Mouse (Mus musculus) intestine, embryonic 15.5 days (tissue): ENCODE measurements at regions not wholly inside any gene's neighbourhood (a gene's known extent, or its start where the extent isn't known, plus 50 kb on each side); places are given as distances from the start of the nearest gene placed in this dataset.
A peak's percentile ranks its signal among the peaks of the same experiment; 100 is the strongest.
"Not testable (repeated sequence)": the region's sequence is repeated elsewhere in the genome, so short reads cannot be mapped to it uniquely, and the experiment has no call there.

Experiments used
- ATAC-seq: fragments of 200-750 bp; cut with Nextera tagmentation; 2 replicates; pipeline ENCODE4 v1.8.0; 2017; ENCODE audit warnings: moderate TSS enrichment, moderate library complexity
- H3K27ac ChIP-seq: fragments of 300-500 bp; sonication (generic); 2 replicates; pipeline ENCODE4 v1.5.1; 2015; ENCODE audit warnings: mild to moderate bottlenecking, inconsistent platforms
- H3K27me3 ChIP-seq: fragments of 300-500 bp; sonication (generic); replicated peaks from 2 replicates; pipeline ENCODE4 v1.6.1; 2015; ENCODE audit warnings: inconsistent platforms
- H3K36me3 ChIP-seq: fragments of 300-500 bp; sonication (generic); 2 replicates; pipeline ENCODE4 v1.6.1; 2015; ENCODE audit warnings: inconsistent platforms
- H3K4me1 ChIP-seq: fragments of 300-500 bp; sonication (generic); replicated peaks from 2 replicates; pipeline ENCODE4 v1.6.1; 2015; ENCODE audit warnings: inconsistent platforms
- H3K4me2 ChIP-seq: fragments of 300-500 bp; sonication (generic); replicated peaks from 2 replicates; pipeline ENCODE4 v1.6.1; 2015; ENCODE audit warnings: mild to moderate bottlenecking, inconsistent platforms
- H3K4me3 ChIP-seq: fragments of 300-500 bp; sonication (generic); replicated peaks from 2 replicates; pipeline ENCODE4 v1.5.1; 2015; ENCODE audit warnings: inconsistent platforms
- H3K9ac ChIP-seq: fragments of 300-500 bp; sonication (generic); 2 replicates; pipeline ENCODE4 v1.6.1; 2015; ENCODE audit warnings: inconsistent platforms
- H3K9me3 ChIP-seq: fragments of 300-500 bp; sonication (generic); 2 replicates; pipeline ENCODE4 v1.6.1; 2016; ENCODE audit warnings: inconsistent platforms
- WGBS: fragments of 180-500 bp; shearing (Covaris S2); methylation state at CpG from one replicate; pipeline ENCODE4 v1.1.7; 2015; 5-methylcytosine and 5-hydroxymethylcytosine counted together

DNA sequence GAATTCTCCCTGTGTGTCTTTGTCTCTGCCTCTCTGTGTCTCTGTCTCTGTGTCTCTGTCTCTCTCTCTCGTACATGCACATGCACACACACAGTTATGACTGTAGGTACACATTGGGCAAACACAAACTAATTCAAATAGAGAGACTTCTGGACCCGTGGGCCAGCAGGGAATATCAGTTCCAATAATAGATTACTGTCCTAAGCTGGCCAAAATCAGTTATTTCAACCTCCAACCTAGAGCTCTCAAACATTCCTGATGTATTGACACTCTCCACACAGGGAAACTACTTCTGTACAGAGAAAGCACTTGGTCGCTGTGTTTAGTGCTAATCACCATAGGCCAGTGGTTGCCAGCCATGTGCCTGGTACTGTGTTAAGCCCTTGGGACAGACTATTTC lies 203.7 kb upstream of the Nectin1 start:
- 78% methylated on average over 3 of the region's 3 CpGs for WGBS
- Histone ChIP-seq H3K4me2 (no peak overlapping the region), H3K27ac (no peak overlapping the region), H3K9ac (no peak overlapping the region), H3K36me3 (no peaks in the 10 kb centered on the region), H3K4me3 (no peak overlapping the region), H3K4me1 (no peaks in the 10 kb centered on the region), H3K9me3 (no peaks in the 10 kb centered on the region), H3K27me3 (no peaks in the 10 kb centered on the region)
- ATAC-seq = no peak

DNA sequence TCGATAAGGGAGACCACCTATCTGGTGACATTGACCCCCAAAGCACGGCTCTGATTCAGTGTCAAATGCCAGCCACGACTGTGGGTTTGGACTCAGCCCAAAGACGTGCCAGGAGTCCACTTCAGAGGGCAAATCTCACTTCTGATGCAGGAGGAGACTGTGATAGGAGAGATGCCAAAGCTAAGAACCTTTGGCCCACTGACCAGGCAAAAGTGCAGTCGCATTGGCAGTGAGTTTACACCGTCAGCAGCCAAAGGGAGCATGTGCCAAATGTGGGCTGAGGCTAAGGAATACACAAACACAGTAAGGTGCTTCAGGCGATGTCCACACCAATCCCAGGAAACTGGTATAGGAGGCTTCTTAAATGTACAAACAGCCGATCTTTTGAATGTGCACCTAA lies 202.6 kb upstream of the Nectin1 start:
- Histone ChIP-seq H3K9me3 (no peaks in the 10 kb centered on the region), H3K4me2 (no peak overlapping the region), H3K9ac (no peak overlapping the region), H3K4me3 (no peak overlapping the region), H3K27ac (no peak overlapping the region), H3K4me1 (no peaks in the 10 kb centered on the region), H3K36me3 (no peaks in the 10 kb centered on the region), H3K27me3 (no peaks in the 10 kb centered on the region)
- WGBS = 94% methylated on average over 8 of the region's 8 CpGs
- no peak for ATAC-seq

DNA sequence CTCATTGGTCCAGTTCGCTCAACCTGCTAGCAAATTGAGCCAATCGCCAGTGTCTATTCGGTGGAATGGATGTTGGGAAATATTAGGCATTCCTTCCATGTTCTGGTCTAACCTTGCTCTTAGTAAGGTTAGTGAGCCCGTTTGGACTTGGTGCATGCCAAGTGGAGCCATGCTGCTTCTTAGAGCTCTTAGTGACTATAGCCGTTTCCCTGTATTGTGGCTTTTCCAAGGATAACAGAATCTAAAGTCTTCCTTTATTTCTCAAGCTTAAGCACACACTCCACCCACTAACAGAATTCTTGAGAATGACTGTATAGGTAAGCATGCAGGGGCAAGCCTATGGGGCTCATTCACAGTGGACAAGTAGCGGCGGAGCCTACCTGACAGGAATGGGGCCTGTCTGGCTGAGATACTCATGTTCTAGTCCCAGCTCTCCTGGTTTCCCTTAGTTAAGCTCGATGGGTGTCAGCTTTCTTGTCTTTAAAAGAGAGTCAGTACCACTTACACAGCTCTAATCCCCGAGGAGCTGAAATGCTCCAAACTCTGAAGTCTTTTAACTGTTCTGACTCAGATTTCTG lies 201.6 kb upstream of the Nectin1 start:
- Histone ChIP-seq H3K9me3 (no peaks in the 10 kb centered on the region), H3K4me3 (no peak overlapping the region), H3K36me3 (no peaks in the 10 kb centered on the region), H3K9ac (no peak overlapping the region), H3K27me3 (no peaks in the 10 kb centered on the region), H3K4me2 (no peak overlapping the region), H3K4me1 (no peaks in the 10 kb centered on the region), H3K27ac (no peak overlapping the region)
- 90% methylated on average over 9 of the region's 9 CpGs for WGBS
- ATAC-seq = no peak

DNA sequence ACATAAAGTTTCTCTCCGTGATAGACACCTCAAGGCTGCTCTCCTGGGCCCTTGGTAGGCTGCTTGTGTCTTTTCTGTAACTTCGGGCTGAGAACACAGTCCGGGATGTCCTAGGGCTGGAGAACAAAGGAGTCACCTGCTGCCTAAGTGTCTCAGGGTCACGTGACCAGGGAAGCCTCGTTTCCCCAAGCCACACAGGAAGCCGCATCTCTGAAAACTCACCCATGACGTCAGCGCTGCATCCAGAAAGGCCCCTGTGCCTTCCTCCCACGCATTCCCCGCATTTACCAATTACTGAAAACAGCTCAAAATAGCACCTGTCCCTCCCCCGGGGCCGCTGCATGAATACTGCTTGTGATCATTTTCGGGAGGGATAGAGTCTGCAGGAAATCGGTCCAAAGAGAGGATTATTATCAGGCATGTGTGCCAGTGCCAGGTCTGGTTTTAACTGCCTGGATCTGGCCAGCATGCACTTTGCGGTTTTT lies 198.7 kb upstream of the Nectin1 start:
- H3K27me3 ChIP-seq = no peaks in the 10 kb centered on the region
- WGBS = 29% methylated on average over 15 of the region's 15 CpGs
- no peak overlapping the region for H3K9ac ChIP-seq
- H3K4me2 ChIP-seq = peak overlapping the region; percentile 34
- ATAC-seq = no peak
- H3K4me3 ChIP-seq = no peak overlapping the region
- no peaks in the 10 kb centered on the region for H3K4me1 ChIP-seq
- no peak overlapping the region for H3K27ac ChIP-seq
- H3K9me3 ChIP-seq = no peaks in the 10 kb centered on the region
- H3K36me3 ChIP-seq = no peaks in the 10 kb centered on the region

DNA sequence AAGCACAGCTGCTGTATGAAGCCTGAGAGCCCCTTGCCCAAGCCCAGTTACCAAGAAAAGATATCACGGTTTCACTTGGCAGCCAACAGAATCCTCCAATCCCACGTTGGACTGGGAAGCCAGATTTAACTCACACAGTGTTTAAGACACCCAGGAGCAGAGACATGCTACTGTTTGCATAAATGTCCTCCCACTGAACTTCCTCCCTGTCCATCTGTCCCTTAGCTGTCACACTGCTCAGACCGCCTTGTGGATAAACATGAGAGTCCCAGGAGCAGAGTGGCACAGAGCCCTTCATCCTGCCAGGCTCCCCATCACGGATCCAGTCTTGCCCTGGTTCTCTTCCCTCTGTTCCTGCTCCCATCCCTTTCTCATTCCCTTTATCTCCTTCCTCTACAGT lies 194.9 kb upstream of the Nectin1 start:
- H3K36me3 ChIP-seq = no peaks in the 10 kb centered on the region
- no peak overlapping the region for H3K27ac ChIP-seq
- H3K4me2 ChIP-seq = no peak overlapping the region
- no peaks in the 10 kb centered on the region for H3K4me1 ChIP-seq
- H3K27me3 ChIP-seq = no peaks in the 10 kb centered on the region
- H3K9me3 ChIP-seq = no peaks in the 10 kb centered on the region
- H3K4me3 ChIP-seq = no peak overlapping the region
- ATAC-seq = no peak
- 61% methylated on average over 4 of the region's 4 CpGs for WGBS
- H3K9ac ChIP-seq = no peak overlapping the region

DNA sequence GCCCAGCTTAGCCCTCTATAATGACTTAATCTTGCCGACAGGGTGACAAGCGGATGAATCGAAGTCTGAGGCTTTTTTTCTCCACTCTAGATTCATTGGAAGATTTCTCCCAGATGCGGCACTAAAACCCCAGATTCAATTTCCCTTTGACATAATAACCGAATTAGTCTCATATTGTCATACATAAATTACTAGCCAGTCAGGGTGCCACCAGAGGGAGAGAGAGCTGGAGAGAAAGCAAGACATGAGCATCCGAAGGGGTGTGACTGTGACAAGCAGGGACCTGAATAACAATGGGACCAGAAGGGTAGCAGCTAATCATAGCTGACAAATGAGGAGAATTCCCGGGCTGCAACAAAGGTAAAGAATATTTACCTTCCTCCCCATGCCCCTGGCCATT lies 194.5 kb upstream of the Nectin1 start:
- Histone ChIP-seq H3K4me3 (no peak overlapping the region), H3K36me3 (no peaks in the 10 kb centered on the region), H3K4me1 (no peaks in the 10 kb centered on the region), H3K27ac (no peak overlapping the region), H3K27me3 (no peaks in the 10 kb centered on the region), H3K9me3 (no peaks in the 10 kb centered on the region), H3K9ac (no peak overlapping the region), H3K4me2 (no peak overlapping the region)
- ATAC-seq = no peak
- WGBS = 59% methylated on average over 7 of the region's 7 CpGs

DNA sequence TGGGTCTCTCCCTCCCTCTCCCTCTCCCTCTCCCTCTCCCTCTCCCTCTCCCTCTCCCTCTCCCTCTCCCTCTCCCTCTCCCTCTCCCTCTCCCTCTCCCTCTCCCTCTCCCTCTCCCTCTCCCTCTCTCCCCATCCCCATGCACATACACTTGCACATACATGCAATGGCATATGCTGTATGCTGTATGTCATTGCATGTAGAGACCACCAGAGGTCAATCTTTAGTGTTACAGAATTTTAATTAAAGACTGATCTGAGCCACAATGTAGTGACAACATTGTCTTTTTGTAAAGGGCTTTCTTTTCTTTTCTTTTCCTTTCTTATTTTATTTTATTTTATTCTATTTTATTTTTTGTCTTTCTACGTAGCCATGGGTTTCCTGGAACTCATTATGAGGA lies 191.0 kb upstream of the Nectin1 start:
- H3K27ac ChIP-seq, H3K4me1 ChIP-seq, H3K36me3 ChIP-seq, ATAC-seq, H3K9ac ChIP-seq, H3K27me3 ChIP-seq, H3K4me3 ChIP-seq, H3K4me2 ChIP-seq, H3K9me3 ChIP-seq: not testable (repeated sequence)
- WGBS = 94% methylated on average over 1 of the region's 1 CpGs

DNA sequence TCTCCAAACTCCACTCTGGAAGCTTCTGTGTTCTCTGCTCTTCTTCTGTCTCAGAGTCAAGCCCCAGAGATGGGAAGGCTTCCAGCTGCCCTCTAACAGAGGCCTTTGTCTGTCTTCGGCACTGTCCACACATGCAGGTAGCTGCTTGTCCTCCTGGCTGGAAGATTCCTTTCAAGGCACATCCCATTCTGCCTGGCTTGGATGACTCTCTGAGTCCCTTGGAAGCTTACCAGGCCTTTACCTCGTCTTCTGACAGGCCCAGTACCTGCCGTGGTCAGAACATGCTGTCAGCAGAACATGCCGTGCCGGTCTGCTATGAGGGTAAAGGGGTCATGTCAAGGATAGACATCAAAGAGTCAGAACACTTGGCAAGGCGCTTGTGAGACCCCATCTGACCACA lies 181.8 kb upstream of the Nectin1 start:
- Histone ChIP-seq H3K4me2 (no peak overlapping the region), H3K4me3 (no peak overlapping the region), H3K27me3 (no peaks in the 10 kb centered on the region), H3K27ac (no peak overlapping the region), H3K9me3 (no peaks in the 10 kb centered on the region), H3K9ac (no peak overlapping the region), H3K36me3 (no peaks in the 10 kb centered on the region), H3K4me1 (no peaks in the 10 kb centered on the region)
- no peak for ATAC-seq
- WGBS = 85% methylated on average over 6 of the region's 6 CpGs

DNA sequence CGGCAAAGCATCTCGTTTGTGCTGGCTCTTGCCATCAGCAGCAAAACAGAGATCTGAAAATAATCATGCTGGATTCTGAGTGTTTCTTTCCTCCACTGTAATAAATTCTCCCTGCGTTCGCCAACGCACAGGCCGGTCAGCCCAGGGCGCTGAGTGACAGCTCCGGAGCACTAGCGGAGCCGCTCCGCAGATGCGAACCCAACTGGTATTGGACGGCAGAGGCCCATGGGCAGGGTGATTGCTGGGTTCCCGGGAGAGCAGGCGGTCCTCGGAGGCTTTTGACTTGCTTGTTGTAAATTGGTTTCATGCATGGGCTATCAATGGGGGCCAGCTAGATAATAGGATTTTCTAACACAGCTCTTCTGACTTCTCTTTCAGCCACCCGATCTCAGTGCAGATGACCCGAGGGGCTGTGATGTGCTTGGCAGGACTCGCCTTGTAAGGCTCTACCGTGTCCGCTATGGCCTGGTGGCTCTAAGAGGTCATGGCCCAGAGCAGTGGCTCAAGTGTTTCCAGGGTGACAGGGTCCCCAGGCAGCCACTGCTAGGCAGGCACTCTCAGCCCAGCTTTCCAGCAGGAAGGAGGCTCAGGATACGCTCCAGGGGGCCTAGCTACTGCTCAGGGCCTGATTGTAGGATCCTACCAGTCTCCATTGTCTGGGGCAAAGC lies 179.4 kb upstream of the Nectin1 start:
- H3K36me3 ChIP-seq = no peaks in the 10 kb centered on the region
- no peak overlapping the region for H3K9ac ChIP-seq
- no peak for ATAC-seq
- no peak overlapping the region for H3K4me3 ChIP-seq
- no peaks in the 10 kb centered on the region for H3K27me3 ChIP-seq
- no peak overlapping the region for H3K4me2 ChIP-seq
- H3K4me1 ChIP-seq = no peaks in the 10 kb centered on the region
- no peaks in the 10 kb centered on the region for H3K9me3 ChIP-seq
- 83% methylated on average over 22 of the region's 22 CpGs for whole genome bisulfite sequencing
- no peak overlapping the region for H3K27ac ChIP-seq

DNA sequence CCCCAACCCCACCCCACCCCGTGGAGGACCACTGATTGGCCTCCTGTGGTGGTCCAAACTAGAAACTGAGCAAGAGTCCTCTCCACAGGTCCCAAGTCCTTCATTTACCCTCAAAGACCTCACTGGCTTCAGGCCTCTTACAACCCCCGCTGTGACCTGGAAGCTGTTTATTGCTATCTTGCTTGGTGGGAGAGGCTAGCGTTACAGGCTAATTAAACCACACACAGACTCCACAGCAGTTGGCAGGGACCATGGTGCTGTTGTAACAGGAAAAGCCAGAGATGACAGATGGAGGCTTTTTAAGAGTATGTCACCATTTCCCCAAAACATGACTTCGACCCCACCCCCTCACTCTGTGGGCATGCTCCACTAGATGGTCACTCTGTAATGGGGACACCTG lies 174.9 kb upstream of the Nectin1 start:
- Histone ChIP-seq H3K27me3 (no peaks in the 10 kb centered on the region), H3K4me3 (no peak overlapping the region), H3K27ac (no peak overlapping the region), H3K9me3 (no peaks in the 10 kb centered on the region), H3K36me3 (no peaks in the 10 kb centered on the region), H3K4me1 (no peaks in the 10 kb centered on the region), H3K4me2 (no peak overlapping the region), H3K9ac (no peak overlapping the region)
- ATAC-seq = no peak
- 43% methylated on average over 4 of the region's 4 CpGs for WGBS

DNA sequence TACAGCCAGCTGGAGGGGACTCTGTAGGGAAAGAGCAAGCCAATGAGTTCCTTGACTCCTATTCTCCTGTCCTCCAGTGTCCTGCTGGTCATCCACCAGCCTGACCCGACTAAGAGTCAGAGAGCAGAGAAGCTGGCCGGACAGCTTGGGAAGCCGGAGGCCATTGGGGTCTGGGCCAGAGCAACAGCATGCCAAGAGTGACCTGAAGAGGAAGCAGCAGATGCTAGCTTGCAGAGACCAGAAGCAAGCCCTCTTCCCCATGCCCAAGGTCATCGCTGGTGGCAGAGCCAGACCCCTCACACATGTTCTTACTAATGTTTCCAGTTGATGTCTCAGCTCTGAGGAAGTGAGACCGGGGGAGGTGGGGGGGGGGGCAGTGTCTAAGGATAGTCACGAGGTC lies 172.7 kb upstream of the Nectin1 start:
- no peak overlapping the region for H3K4me2 ChIP-seq
- H3K27me3 ChIP-seq = no peaks in the 10 kb centered on the region
- no peaks in the 10 kb centered on the region for H3K9me3 ChIP-seq
- no peak overlapping the region for H3K27ac ChIP-seq
- no peak for ATAC-seq
- H3K4me3 ChIP-seq = no peak overlapping the region
- H3K4me1 ChIP-seq = no peaks in the 10 kb centered on the region
- 79% methylated on average over 6 of the region's 6 CpGs for WGBS
- H3K9ac ChIP-seq = no peak overlapping the region
- no peaks in the 10 kb centered on the region for H3K36me3 ChIP-seq

DNA sequence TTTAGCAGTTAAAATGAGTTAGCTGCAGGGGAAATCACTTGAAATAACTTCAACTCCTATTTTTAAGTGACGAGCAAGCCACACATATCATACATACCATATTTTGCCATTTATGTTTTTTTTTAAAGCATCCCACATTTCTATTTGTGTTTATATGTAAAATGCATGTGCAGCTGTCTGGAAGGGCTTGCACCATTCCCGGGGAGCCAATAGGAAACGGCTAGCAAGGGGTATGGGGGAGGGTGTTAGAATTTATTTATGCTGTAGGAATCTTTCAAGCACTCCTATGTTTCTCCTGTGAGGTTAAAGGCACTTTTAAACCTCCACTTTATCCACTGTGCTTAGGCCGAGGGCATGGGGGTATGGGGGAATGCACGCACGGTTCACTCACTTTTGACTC lies 168.1 kb upstream of the Nectin1 start:
- no peak for ATAC-seq
- H3K9ac ChIP-seq = no peak overlapping the region
- no peak overlapping the region for H3K4me2 ChIP-seq
- no peak overlapping the region for H3K4me3 ChIP-seq
- 87% methylated on average over 6 of the region's 6 CpGs for WGBS
- no peaks in the 10 kb centered on the region for H3K4me1 ChIP-seq
- no peaks in the 10 kb centered on the region for H3K9me3 ChIP-seq
- no peaks in the 10 kb centered on the region for H3K36me3 ChIP-seq
- no peak overlapping the region for H3K27ac ChIP-seq
- H3K27me3 ChIP-seq = no peaks in the 10 kb centered on the region

DNA sequence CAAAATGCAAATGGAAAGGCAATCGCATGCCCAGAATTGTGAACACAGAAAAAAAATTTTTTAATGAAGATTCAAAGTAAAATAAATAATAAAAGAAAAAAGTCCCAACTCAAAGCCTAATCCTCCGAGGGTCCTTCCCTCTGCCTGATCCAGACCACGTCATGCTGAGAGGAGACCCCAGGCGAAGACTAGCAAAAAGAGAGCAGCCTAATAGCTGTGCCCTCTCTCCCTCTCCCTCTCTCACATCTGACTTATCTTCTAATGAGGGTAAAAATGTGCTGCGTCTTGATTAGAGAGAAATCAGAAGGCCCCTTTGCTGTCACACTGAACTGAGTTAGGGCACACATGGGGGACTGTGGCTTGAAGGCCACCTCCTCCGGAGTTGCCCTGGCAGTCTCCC lies 163.1 kb upstream of the Nectin1 start:
- no peak overlapping the region for H3K4me3 ChIP-seq
- H3K4me1 ChIP-seq = no peaks in the 10 kb centered on the region
- WGBS = 51% methylated on average over 6 of the region's 6 CpGs
- no peak overlapping the region for H3K9ac ChIP-seq
- no peak overlapping the region for H3K4me2 ChIP-seq
- H3K9me3 ChIP-seq = no peaks in the 10 kb centered on the region
- ATAC-seq = no peak
- H3K36me3 ChIP-seq = no peaks in the 10 kb centered on the region
- no peaks in the 10 kb centered on the region for H3K27me3 ChIP-seq
- H3K27ac ChIP-seq = no peak overlapping the region
